Mouse (Mus musculus) CH12.LX (cell line): ENCODE data around the gene Gm17545. TPM values are rescaled to one million over a fixed set of nuclear protein-coding genes. Genes with fewer than 3 reads are reported as not detected.
A peak's percentile ranks its signal among the peaks of the same experiment; 100 is the strongest.

Experiments
- DNase-seq: peaks from one replicate; pipeline ENCODE4 v3.0.0-alpha.2; 2013; ENCODE audit errors: extremely low read depth
- H3K27ac ChIP-seq: 2 replicates; pipeline ENCODE4 v1.5.1; 2012; ENCODE audit warnings: low read depth, mild to moderate bottlenecking, control low read depth, moderate library complexity; ENCODE audit not compliant: insufficient read depth
- H3K27me3 ChIP-seq: replicated peaks from 2 replicates; pipeline ENCODE3; 2012; ENCODE audit warnings: inconsistent platforms
- H3K36me3 ChIP-seq, 2 experiments: replicated peaks in 1 of 2; 2 replicates each; pipeline versions ENCODE3 to v1.6.1; 2012; ENCODE audit warnings: inconsistent platforms in 1 of 2, low read length in 1 of 2, mild to moderate bottlenecking in 1 of 2, mixed read lengths in 1 of 2, moderate library complexity in 1 of 2; ENCODE audit not compliant: control insufficient read depth in 1 of 2, insufficient read depth in 1 of 2
- H3K4me1 ChIP-seq, 2 experiments: 2 replicates each; pipeline ENCODE4 v1.6.1; 2012; ENCODE audit warnings: inconsistent platforms in 1 of 2, moderate library complexity in 1 of 2; ENCODE audit not compliant: insufficient read depth in 2 of 2, control insufficient read depth in 1 of 2
- H3K4me2 ChIP-seq: 2 replicates; pipeline ENCODE4 v1.6.1; 2012; ENCODE audit warnings: low read depth, mild to moderate bottlenecking, control low read depth; ENCODE audit not compliant: poor library complexity, insufficient read depth, severe bottlenecking
- H3K4me3 ChIP-seq, 3 experiments: fragments of 150-350 bp in 1 of 3; sonication (generic) in 1 of 3; replicated peaks in 1 of 3; 2 replicates each; pipeline versions ENCODE3 to v1.5.1; 2011 to 2012; ENCODE audit warnings: low read depth in 2 of 3, low read length in 2 of 3, mild to moderate bottlenecking in 2 of 3, moderate library complexity in 2 of 3, control low read depth in 1 of 3, improper control_type of control experiment in 1 of 3, inconsistent platforms in 1 of 3, mixed read lengths in 1 of 3; ENCODE audit not compliant: poor library complexity in 1 of 3
- H3K79me2 ChIP-seq: replicated peaks from 2 replicates; pipeline ENCODE4 v1.6.1; 2012; ENCODE audit warnings: mild to moderate bottlenecking, moderate library complexity; ENCODE audit not compliant: control insufficient read depth, poor library complexity, insufficient read depth, severe bottlenecking; ENCODE audit errors: extremely low read depth
- H3K9ac ChIP-seq: 2 replicates; pipeline ENCODE4 v1.6.1; 2012; ENCODE audit warnings: low read depth, mild to moderate bottlenecking, control low read depth, moderate library complexity; ENCODE audit not compliant: insufficient read depth
- H3K9me3 ChIP-seq: replicated peaks from 2 replicates; pipeline ENCODE3; 2012; ENCODE audit warnings: low read length, inconsistent platforms, mixed read lengths
- CHD2 ChIP-seq: IDR thresholded peaks from 2 replicates; pipeline ENCODE4 v1.6.1; 2011; ENCODE audit warnings: low read length, improper control_type of control experiment
- CTCF ChIP-seq, 2 experiments: IDR thresholded peaks in 1 of 2; conservative IDR thresholded peaks in 1 of 2; 2 replicates each; pipeline ENCODE4 v1.5.1; 2011 to 2012; ENCODE audit warnings: low read depth in 2 of 2, low read length in 2 of 2, improper control_type of control experiment in 1 of 2, inconsistent platforms in 1 of 2, mild to moderate bottlenecking in 1 of 2, moderate library complexity in 1 of 2
- E2F4 ChIP-seq: IDR thresholded peaks from 2 replicates; pipeline ENCODE4 v1.6.1; 2011; ENCODE audit warnings: low read depth, low read length, improper control_type of control experiment; ENCODE audit not compliant: insufficient replicate concordance
- ELF1 ChIP-seq: IDR thresholded peaks from 2 replicates; pipeline ENCODE4 v1.6.1; 2014; ENCODE audit warnings: low read depth, mild to moderate bottlenecking, inconsistent platforms, low read length, improper control_type of control experiment
- GABPA ChIP-seq: IDR thresholded peaks from 2 replicates; pipeline ENCODE4 v1.6.1; 2012; ENCODE audit warnings: low read depth, low read length, improper control_type of control experiment, inconsistent platforms; ENCODE audit not compliant: insufficient replicate concordance
- JUND ChIP-seq: conservative IDR thresholded peaks from 2 replicates; pipeline ENCODE4 v1.6.1; 2011; ENCODE audit warnings: low read depth, low read length, improper control_type of control experiment
- MAFK ChIP-seq: IDR thresholded peaks from 2 replicates; pipeline ENCODE4 v1.6.1; 2011; ENCODE audit warnings: low read length, improper control_type of control experiment; ENCODE audit not compliant: insufficient replicate concordance
- MAX ChIP-seq: IDR thresholded peaks from 2 replicates; pipeline ENCODE4 v1.6.1; 2011; ENCODE audit warnings: low read length, improper control_type of control experiment
- NELFE ChIP-seq: IDR thresholded peaks from 2 replicates; pipeline ENCODE4 v1.6.1; 2011; ENCODE audit warnings: low read depth, low read length, improper control_type of control experiment
- POLR2A ChIP-seq: IDR thresholded peaks from 2 replicates; pipeline ENCODE4 v1.6.1; 2011; ENCODE audit warnings: low read depth, mild to moderate bottlenecking, improper control_type of control experiment, low read length
- POLR2AphosphoS2 ChIP-seq: IDR thresholded peaks from 2 replicates; pipeline ENCODE4 v1.6.1; 2011; ENCODE audit warnings: low read depth, low read length, improper control_type of control experiment
- RAD21 ChIP-seq: IDR thresholded peaks from 2 replicates; pipeline ENCODE4 v1.6.1; 2011; ENCODE audit warnings: low read depth, mild to moderate bottlenecking, low read length, improper control_type of control experiment, moderate library complexity
- RCOR1 ChIP-seq: conservative IDR thresholded peaks from 2 replicates; pipeline ENCODE4 v1.6.1; 2012; ENCODE audit warnings: low read depth, mild to moderate bottlenecking, inconsistent platforms, low read length, improper control_type of control experiment
- SIN3A ChIP-seq: IDR thresholded peaks from 2 replicates; pipeline ENCODE4 v1.6.1; 2012; ENCODE audit warnings: low read length, improper control_type of control experiment, inconsistent platforms
- SMC3 ChIP-seq: IDR thresholded peaks from 2 replicates; pipeline ENCODE4 v1.6.1; 2011; ENCODE audit warnings: low read depth, low read length, improper control_type of control experiment
- TCF12 ChIP-seq: IDR thresholded peaks from 2 replicates; pipeline ENCODE4 v1.6.1; 2014; ENCODE audit warnings: low read depth, mild to moderate bottlenecking, inconsistent platforms, low read length, improper control_type of control experiment
- ZC3H11A ChIP-seq: IDR thresholded peaks from 2 replicates; pipeline ENCODE4 v1.6.1; 2012; ENCODE audit warnings: low read depth, mild to moderate bottlenecking, inconsistent platforms, low read length, improper control_type of control experiment
- ZKSCAN1 ChIP-seq: IDR thresholded peaks from 2 replicates; pipeline ENCODE4 v1.6.1; 2012; ENCODE audit warnings: low read depth, inconsistent platforms, low read length, improper control_type of control experiment, borderline replicate concordance
- ZMIZ1 ChIP-seq: IDR thresholded peaks from 2 replicates; pipeline ENCODE4 v1.6.1; 2012; ENCODE audit warnings: low read depth, mild to moderate bottlenecking, inconsistent platforms, low read length, improper control_type of control experiment
- ZNF384 ChIP-seq: IDR thresholded peaks from 2 replicates; pipeline ENCODE4 v1.6.1; 2012; ENCODE audit warnings: low read depth, low read length, improper control_type of control experiment, inconsistent platforms
- dilution Hi-C: fragments of 300-500 bp; cut with MboI; formaldehyde crosslinking; loops from 2 replicates; pipeline ENCODE4 v1.14.3; 2020; ENCODE audit warnings: low sequenced_read_pairs; ENCODE audit not compliant: extremely low pct_unique_long_range_greater_than_20kb, extremely low pct_ligation_motif_present
- in situ Hi-C: fragments of 300-500 bp; cut with MboI; formaldehyde crosslinking; loops from 3 replicates; pipeline ENCODE4 v1.14.3; 2019; ENCODE audit warnings: low sequenced_read_pairs, low pct_ligation_motif_present, low pct_unique_long_range_greater_than_20kb, mixed read lengths
- polyA plus RNA-seq: library from polyadenylated mRNA; unstranded; fragments of >175 nt; gene quantifications from 2 replicates; pipeline ENCODE4 v1.2.1, GENCODE M21; 2012; ENCODE audit warnings: low read depth; ENCODE audit not compliant: insufficient read length
- total RNA-seq, 2 experiments: library from RNA; depleted of rRNA; stranded (reverse); fragments of 300-350 nt in 1 of 2; fragments of >200 nt in 1 of 2; gene quantifications; 2 replicates each; pipeline ENCODE4 v1.2.3; 2012 to 2014

Gm17545 gene
- total and polyA plus RNA-seq, 3 experiments = not detected

DNA sequence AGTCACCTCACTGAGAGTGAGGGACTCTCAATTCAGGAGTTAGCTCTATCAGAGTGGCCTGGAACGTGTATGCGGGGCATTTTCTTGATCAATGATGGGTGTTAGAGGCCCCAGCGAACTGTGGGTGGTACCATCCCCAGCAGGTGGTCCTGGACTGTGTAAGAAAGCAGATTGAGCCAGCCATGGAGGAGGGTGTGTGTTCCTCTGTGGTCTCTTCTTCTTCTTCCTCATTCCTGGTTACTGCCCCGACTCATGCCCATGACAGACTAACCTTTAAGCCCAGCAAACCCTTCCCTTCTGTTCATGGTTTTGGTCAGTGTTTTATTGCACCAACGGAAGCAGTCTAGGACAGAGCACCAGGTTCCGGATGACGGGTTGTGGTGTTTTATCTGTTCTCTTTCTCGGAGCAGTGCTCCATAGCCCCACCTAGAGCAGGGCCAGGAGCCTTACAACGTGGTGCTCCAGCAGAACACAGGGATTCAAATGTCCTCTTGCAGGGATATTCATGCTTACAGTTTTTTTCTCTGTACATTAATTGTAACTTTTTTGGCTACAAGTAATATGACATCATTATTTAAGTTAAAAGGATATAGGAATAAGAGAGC is 40.2 kb downstream of the Gm17545 start:
- DNase-seq = no peak
- H3K36me3 ChIP-seq = peaks cover 0 to 2% of the 10 kb centered on the region in 2 experiments
- in situ Hi-C loops = no loop called here
- no peak overlapping the region for H3K27ac ChIP-seq
- no peak overlapping the region for H3K4me2 ChIP-seq
- H3K9me3 ChIP-seq = peaks cover 3% of the 10 kb centered on the region
- no peak overlapping the region for H3K4me3 ChIP-seq
- H3K4me1 ChIP-seq = no peaks in the 10 kb centered on the region
- no peaks in the 10 kb centered on the region for H3K79me2 ChIP-seq
- H3K27me3 ChIP-seq = no peaks in the 10 kb centered on the region
- dilution Hi-C loops = no loop called here
- TF ChIP-seq POLR2AphosphoS2 (no peak), TCF12 (no peak), POLR2A (no peak), ELF1 (no peak), ZC3H11A (no peak), MAFK (no peak), ZKSCAN1 (no peak), SIN3A (no peak), ZNF384 (no peak), MAX (no peak)
- no peak overlapping the region for H3K9ac ChIP-seq

DNA sequence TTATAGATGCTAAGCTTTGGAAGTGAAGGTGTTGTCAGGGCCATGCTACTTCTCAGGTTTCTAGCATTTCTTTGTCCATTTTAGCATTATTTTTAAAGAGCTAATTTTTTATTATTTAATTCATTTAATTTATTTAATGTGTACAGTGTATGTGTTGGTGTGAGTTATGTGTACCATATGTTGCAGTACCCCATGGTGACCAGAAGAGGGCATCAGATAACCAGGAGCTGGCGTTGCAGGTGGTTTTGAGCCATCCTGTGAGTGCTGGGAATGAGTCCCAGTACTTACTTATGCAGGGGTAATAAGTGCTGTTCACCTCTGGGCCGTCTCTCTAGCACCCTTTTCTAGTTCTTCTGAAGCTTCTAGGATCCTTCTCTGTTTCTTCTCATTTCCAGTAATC is 41.0 kb downstream of the Gm17545 start:
- in situ Hi-C loops = no loop called here
- H3K36me3 ChIP-seq = peaks cover 5 to 6% of the 10 kb centered on the region in 2 experiments
- peaks cover 0 to 2% of the 10 kb centered on the region in 2 experiments; a peak in 1 of 4 replicates for H3K4me1 ChIP-seq
- H3K9me3 ChIP-seq = peaks cover 3% of the 10 kb centered on the region
- dilution Hi-C loops = no loop called here
- no peak overlapping the region for H3K27ac ChIP-seq
- no peak overlapping the region for H3K9ac ChIP-seq
- no peak overlapping the region for H3K4me2 ChIP-seq
- no peak for DNase-seq
- H3K4me3 ChIP-seq = no peak overlapping the region
- no peaks in the 10 kb centered on the region for H3K79me2 ChIP-seq
- no peaks in the 10 kb centered on the region for H3K27me3 ChIP-seq
- TF ChIP-seq CTCF (conservative IDR thresholded peaks at IDR 0.05 in 1 of 2, IDR thresholded peaks at IDR 0.05 in 1 of 2; ENCODE audit: low read depth in 2 of 2, low read length in 2 of 2) (peak in 1 of 2 experiments; percentile 19; a peak in 2 of 4 replicates), ZNF384 (no peak), ZMIZ1 (no peak), MAFK (no peak)

DNA sequence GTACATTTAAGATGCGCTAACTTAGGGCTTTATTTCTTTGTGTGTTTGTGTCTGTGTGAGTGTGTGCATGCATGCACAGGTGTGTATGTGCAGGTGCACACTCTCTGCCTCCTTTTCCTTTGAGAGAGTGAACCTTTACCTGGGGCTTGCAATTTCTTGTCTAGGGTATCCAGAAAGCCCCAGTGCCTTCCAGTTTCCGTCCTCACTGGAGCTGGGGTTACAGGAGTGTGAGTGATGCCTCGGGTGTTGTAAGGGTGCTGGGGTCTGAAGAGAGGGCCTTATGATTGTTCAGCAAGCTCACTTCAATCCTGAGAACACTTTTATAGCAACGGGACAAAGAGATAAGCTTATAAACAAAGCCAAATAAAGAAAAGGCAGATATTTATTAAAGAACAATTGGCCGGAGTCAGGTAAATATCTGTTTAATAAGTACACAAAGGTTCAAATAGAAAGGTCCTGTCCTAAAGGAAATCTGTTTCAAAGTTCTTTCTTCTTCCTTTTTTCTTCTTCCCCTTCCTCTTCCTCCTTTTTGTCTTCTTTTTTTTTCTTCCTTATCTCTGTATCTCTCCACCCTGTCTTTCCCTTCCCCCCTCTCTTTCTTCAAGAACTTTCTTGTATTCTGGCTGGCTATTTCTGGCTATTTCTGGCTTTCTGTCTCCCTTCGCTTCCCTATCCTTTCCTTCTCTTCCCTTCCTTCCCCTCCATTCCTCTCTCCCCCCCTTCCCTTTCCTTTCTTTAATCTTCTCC is 43.1 kb downstream of the Gm17545 start:
- in situ Hi-C loops (no loop called here), dilution Hi-C loops (no loop called here)
- Histone ChIP-seq H3K4me2 (no peak overlapping the region), H3K9me3 (peaks cover 3% of the 10 kb centered on the region), H3K4me3 (no peak overlapping the region), H3K27ac (no peak overlapping the region), H3K79me2 (no peaks in the 10 kb centered on the region), H3K36me3 (peaks cover 5 to 6% of the 10 kb centered on the region in 2 experiments), H3K9ac (no peak overlapping the region), H3K4me1 (peaks cover 0 to 2% of the 10 kb centered on the region in 2 experiments; a peak in 1 of 4 replicates), H3K27me3 (no peaks in the 10 kb centered on the region)
- TF ChIP-seq SIN3A = no peak
- no peak for TF ChIP-seq ELF1
- no peak for TF ChIP-seq TCF12
- no peak for TF ChIP-seq RAD21
- no peak for TF ChIP-seq CHD2
- no peak for TF ChIP-seq NELFE
- TF ChIP-seq GABPA = no peak
- no peak for TF ChIP-seq RCOR1
- no peak for TF ChIP-seq JUND
- TF ChIP-seq E2F4 = no peak
- TF ChIP-seq SMC3 = no peak
- TF ChIP-seq POLR2A = no peak
- no peak for TF ChIP-seq POLR2AphosphoS2
- DNase-seq = no peak
